Mouse (Mus musculus) embryonic facial prominence, embryonic 11.5 days (tissue): ENCODE measurements around the gene Pacrg. TPM values are rescaled to one million over a fixed set of nuclear protein-coding genes. Genes with fewer than 3 reads are reported as not detected.
A peak's percentile ranks its signal among the peaks of the same experiment; 100 is the strongest.

Experiments used
- ATAC-seq: fragments of 200-750 bp; cut with Nextera tagmentation; replicated peaks from 2 replicates; pipeline ENCODE4 v1.8.0; 2017; ENCODE audit warnings: low read depth; ENCODE audit not compliant: insufficient number of reproducible peaks, low FRiP score, low TSS enrichment
- DNase-seq: peaks from one replicate; pipeline ENCODE4 v3.0.0-alpha.2; 2015; ENCODE audit warnings: low spot score
- H3K27ac ChIP-seq: fragments of 300-500 bp; sonication (generic); replicated peaks from 2 replicates; pipeline ENCODE4 v1.5.1; 2014; ENCODE audit warnings: mild to moderate bottlenecking, low read depth, low read length, control low read depth
- H3K27me3 ChIP-seq: fragments of 300-500 bp; sonication (generic); 2 replicates; pipeline ENCODE4 v1.6.1; 2014; ENCODE audit warnings: mild to moderate bottlenecking, low read length, moderate library complexity, mixed read lengths; ENCODE audit not compliant: control insufficient read depth, insufficient read depth
- H3K36me3 ChIP-seq: fragments of 300-500 bp; sonication (generic); replicated peaks from 2 replicates; pipeline ENCODE4 v1.6.1; 2014; ENCODE audit warnings: low read depth, mild to moderate bottlenecking, low read length, moderate library complexity, mixed read lengths; ENCODE audit not compliant: control insufficient read depth, insufficient read depth
- H3K4me1 ChIP-seq: fragments of 300-500 bp; sonication (generic); 2 replicates; pipeline ENCODE4 v1.6.1; 2014; ENCODE audit warnings: low read length, mixed read lengths; ENCODE audit not compliant: control insufficient read depth, insufficient read depth
- H3K4me2 ChIP-seq: fragments of 300-500 bp; sonication (generic); 2 replicates; pipeline ENCODE4 v1.6.1; 2014; ENCODE audit warnings: low read depth, mild to moderate bottlenecking, control low read depth, low read length, moderate library complexity
- H3K4me3 ChIP-seq: fragments of 300-500 bp; sonication (generic); 2 replicates; pipeline ENCODE4 v1.5.1; 2014; ENCODE audit warnings: low read depth, low read length, control low read depth
- H3K9ac ChIP-seq: fragments of 300-500 bp; sonication (generic); replicated peaks from 2 replicates; pipeline ENCODE4 v1.6.1; 2014; ENCODE audit warnings: mild to moderate bottlenecking, control low read depth, low read length
- H3K9me3 ChIP-seq: fragments of 300-500 bp; sonication (generic); replicated peaks from 2 replicates; pipeline ENCODE4 v1.6.1; 2016; ENCODE audit warnings: mild to moderate bottlenecking, low read length, inconsistent platforms, mixed read lengths; ENCODE audit not compliant: control insufficient read depth
- WGBS: fragments of 180-500 bp; shearing (Covaris S2); extraction: QIAGEN DNeasy Blood & Tissue Kit; methylation state at CpG from one replicate; pipeline ENCODE4 v1.1.7; 2014; 5-methylcytosine and 5-hydroxymethylcytosine counted together
- polyA plus RNA-seq: library from polyadenylated mRNA; unstranded; fragments of >200 nt; fragmentation: Nextera tagmentation; extraction: Ambion mirVana; gene quantifications from 2 replicates; pipeline ENCODE4 v1.2.1, GENCODE M21; 2014

Gene Pacrg
- polyA plus RNA-seq, 1 experiment from 2014 or later, result 3.0 TPM

DNA sequence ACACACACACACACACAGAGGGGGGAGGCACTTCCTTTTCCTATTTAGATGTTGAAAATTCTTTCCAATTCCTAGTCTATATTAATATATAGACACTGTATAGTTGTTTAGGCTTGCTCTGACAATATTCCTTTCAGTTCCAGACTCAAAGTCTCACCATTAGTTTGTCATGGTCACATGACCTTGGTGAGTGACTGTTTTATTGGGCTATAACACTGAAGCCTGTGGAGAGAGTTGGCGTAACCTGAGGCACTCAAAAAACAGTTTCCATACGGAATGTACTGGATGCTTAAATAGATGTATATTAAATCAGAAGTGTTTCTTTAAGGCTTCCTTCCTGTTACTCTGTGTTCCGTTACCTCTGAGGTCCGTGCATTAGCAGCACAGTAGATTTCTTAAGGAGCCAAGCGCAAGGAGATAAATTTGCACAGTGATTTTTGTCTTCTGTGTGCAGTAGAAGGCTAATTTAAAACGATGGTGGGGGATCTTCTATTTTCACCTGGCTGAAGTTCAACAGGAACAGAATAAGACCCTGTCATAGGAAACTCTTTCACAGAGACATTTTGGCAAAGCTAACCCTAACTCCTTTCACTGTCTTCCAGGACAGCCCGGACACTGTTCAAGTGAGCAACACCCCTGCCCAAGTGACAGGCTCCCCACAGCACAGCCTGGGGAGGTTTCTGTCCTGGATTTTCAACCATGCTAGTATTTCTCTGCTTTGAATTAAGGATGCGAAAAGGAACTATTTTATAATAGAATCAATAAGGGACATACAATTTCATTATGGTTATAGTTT lies 349.5 kb downstream of the Pacrg start:
- no peak overlapping the region for H3K9ac ChIP-seq
- no peaks in the 10 kb centered on the region for H3K27me3 ChIP-seq
- no peak overlapping the region for H3K4me2 ChIP-seq
- ATAC-seq, result no peak
- H3K36me3 ChIP-seq, result no peaks in the 10 kb centered on the region
- 66% methylated on average over 8 of the region's 8 CpGs for WGBS
- H3K9me3 ChIP-seq, result no peaks in the 10 kb centered on the region
- H3K27ac ChIP-seq, result no peak overlapping the region
- H3K4me3 ChIP-seq, result no peak overlapping the region
- H3K4me1 ChIP-seq, result no peaks in the 10 kb centered on the region
- no peak for DNase-seq

DNA sequence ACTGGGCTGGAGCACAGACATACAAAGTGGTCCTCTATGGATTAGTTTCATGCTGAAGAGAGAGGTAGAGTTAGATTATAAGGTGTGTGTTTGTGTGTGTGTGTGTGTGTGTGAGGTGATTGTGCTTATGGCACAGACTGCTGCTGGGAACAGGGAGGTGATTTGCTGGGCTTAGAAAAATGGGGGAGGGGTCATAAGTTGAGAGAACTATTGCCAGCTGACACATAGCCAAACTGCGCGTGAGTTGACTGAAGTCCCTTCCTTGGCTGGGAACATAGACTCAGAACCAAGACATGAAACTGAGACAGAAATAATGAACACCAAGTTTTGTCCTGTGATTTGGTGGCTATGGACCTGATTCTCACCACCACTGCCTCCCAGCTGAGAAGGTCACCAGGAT lies 351.2 kb downstream of the Pacrg start:
- H3K9me3 ChIP-seq, result no peaks in the 10 kb centered on the region
- ATAC-seq, result no peak
- no peak overlapping the region for H3K9ac ChIP-seq
- WGBS, result 92% methylated on average over 2 of the region's 2 CpGs
- no peak overlapping the region for H3K27ac ChIP-seq
- H3K4me1 ChIP-seq, result no peaks in the 10 kb centered on the region
- no peak overlapping the region for H3K4me3 ChIP-seq
- H3K4me2 ChIP-seq, result no peak overlapping the region
- no peaks in the 10 kb centered on the region for H3K36me3 ChIP-seq
- DNase-seq, result no peak
- no peaks in the 10 kb centered on the region for H3K27me3 ChIP-seq

DNA sequence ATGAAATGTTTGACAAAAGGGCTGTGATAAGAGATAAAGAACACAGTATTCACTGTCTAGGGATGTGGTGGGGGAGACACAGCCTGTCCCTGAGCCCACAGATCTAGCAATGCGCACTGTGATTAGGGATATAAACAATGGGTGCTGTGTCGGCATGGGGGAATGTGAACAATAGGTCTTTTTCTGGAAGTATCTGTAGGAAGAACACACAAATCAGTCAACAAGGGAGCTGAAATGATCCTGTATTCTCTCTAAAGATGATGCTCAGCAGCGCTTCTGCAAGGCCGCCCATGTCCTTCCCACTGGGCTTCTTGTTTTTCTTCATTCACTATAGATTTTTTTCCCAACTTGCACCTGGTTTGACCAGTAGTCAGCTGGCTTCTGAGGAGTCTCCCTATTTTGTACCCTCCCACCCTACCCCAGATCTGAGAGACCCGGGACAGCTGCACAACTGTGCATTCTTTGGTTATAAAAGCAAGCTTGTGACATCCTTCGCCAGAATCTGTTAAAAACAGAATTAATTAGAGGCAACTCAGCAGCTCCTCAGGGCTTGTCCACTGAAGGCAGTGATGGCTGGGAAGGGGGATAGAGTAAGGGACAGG lies 356.1 kb downstream of the Pacrg start:
- 44% methylated on average over 6 of the region's 6 CpGs for WGBS
- Histone ChIP-seq H3K4me2 (no peak overlapping the region), H3K36me3 (no peaks in the 10 kb centered on the region), H3K27me3 (no peaks in the 10 kb centered on the region), H3K4me1 (no peaks in the 10 kb centered on the region), H3K4me3 (no peak overlapping the region), H3K27ac (no peak overlapping the region), H3K9me3 (no peaks in the 10 kb centered on the region), H3K9ac (no peak overlapping the region)
- no peak for DNase-seq
- no peak for ATAC-seq

DNA sequence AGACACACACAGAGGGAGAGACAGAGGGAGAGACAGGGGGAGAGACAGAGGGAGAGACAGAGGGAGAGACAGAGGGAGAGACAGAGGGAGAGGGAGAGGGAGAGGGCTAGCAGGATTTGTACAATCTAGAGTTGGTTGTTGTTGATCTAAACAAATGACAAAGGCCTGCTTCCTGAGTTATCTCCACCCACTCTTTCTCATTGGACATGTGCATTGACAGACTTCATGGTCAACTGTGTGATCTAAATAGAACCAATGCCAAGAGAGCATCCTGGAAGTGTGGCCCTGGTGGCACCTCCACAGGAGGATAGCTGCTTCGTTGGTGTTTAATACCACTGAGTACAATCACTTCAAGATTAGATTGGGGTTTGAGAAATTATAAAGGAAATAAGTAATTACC lies 359.0 kb downstream of the Pacrg start:
- H3K4me3 ChIP-seq, result no peak overlapping the region
- no peak for ATAC-seq
- no peaks in the 10 kb centered on the region for H3K36me3 ChIP-seq
- DNase-seq, result no peak
- no peak overlapping the region for H3K27ac ChIP-seq
- no peaks in the 10 kb centered on the region for H3K9me3 ChIP-seq
- H3K4me2 ChIP-seq, result no peak overlapping the region
- no peak overlapping the region for H3K9ac ChIP-seq
- WGBS, result 68% methylated on average over 1 of the region's 1 CpGs
- no peaks in the 10 kb centered on the region for H3K4me1 ChIP-seq
- no peaks in the 10 kb centered on the region for H3K27me3 ChIP-seq

DNA sequence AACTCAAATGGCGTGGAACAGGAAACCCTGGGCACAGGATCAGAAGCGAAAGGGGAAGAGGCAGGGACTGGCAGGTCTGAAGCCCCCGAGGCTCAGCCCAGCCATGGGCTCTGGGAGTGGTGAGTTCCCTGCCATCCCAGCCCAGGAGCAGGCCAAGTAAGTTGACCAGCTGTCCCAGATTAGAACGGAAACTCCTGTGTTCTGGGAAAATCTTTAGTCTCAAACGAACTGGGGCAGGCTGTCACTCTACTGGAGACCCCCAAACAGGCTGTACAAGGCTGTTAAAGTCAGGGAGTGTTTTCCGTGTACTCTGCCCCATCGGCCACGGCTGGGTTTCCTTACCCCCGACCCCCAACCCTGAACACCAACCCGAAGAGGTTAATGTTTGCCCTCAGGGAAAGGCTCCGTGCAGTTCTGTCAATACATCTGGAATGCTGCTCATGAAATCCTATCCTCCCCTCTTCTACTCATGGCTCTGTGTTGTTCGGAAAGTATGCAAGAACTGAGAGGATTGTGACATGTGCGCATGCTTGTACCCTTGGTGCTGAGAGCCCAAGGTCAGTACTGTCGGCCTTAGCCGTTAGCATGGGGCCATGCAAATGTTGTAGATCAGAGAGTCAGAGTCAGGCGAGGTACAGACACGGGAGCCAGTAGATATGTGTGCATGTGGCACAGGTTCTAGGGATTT lies 360.9 kb downstream of the Pacrg start:
- Histone ChIP-seq H3K27ac (peak overlapping the region; percentile 17; the same call in 1 of the 2 replicates), H3K9me3 (no peaks in the 10 kb centered on the region), H3K36me3 (no peaks in the 10 kb centered on the region), H3K9ac (no peak overlapping the region), H3K4me1 (no peaks in the 10 kb centered on the region), H3K4me3 (no peak overlapping the region), H3K4me2 (no peak overlapping the region), H3K27me3 (no peaks in the 10 kb centered on the region)
- 24% methylated on average over 17 of the region's 17 CpGs for WGBS
- ATAC-seq (peak; percentile 73), DNase-seq (peak; percentile 75)

DNA sequence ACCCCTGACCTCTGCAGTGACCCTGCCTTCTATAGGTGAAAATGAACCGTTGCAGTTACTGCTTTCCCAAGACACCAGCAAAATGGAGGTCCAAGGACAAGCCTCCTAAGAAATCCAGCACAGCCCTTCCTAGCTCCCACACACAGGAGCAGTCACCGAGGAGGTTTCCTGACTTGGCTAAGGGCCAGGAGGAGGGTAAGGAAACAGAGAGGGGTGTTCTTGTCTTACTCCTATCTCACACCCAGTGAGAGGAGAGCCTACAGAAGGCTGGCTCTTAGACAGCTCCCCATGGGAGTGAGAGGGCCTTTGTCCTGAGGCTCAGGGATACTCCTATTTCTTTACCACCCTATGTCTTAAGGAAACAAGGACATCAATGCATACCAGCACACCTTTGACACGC lies 361.7 kb downstream of the Pacrg start:
- DNase-seq (peak; percentile 26), ATAC-seq (no peak)
- H3K9ac ChIP-seq, result no peak overlapping the region
- no peaks in the 10 kb centered on the region for H3K36me3 ChIP-seq
- WGBS, result 56% methylated on average over 3 of the region's 3 CpGs
- no peaks in the 10 kb centered on the region for H3K27me3 ChIP-seq
- no peaks in the 10 kb centered on the region for H3K4me1 ChIP-seq
- no peaks in the 10 kb centered on the region for H3K9me3 ChIP-seq
- no peak overlapping the region for H3K4me2 ChIP-seq
- H3K27ac ChIP-seq, result no peak overlapping the region
- H3K4me3 ChIP-seq, result no peak overlapping the region

DNA sequence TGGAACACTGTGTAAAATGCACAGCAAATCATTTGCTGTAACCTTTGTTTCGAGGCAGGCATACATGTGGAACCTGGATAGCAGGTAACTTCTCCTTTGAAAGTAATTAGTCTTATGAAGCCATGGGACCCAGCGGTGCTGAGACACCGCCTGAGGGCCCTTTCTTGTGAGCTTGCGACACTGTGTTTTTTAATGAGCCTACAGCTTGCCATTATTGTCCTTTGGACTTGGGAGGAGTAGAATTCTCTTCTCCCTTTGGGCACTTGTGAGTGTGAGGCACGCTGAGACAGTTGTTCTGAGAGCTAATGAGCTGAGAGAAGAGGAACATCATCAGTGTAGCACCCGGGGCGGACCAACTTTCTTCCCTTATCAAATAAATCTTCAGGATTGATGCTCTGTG lies 363.3 kb downstream of the Pacrg start:
- Histone ChIP-seq H3K4me1 (no peaks in the 10 kb centered on the region), H3K4me2 (no peak overlapping the region), H3K9me3 (no peaks in the 10 kb centered on the region), H3K36me3 (no peaks in the 10 kb centered on the region), H3K27ac (no peak overlapping the region), H3K27me3 (no peaks in the 10 kb centered on the region), H3K4me3 (no peak overlapping the region), H3K9ac (no peak overlapping the region)
- 71% methylated on average over 7 of the region's 7 CpGs for WGBS
- no peak for ATAC-seq
- DNase-seq, result no peak

DNA sequence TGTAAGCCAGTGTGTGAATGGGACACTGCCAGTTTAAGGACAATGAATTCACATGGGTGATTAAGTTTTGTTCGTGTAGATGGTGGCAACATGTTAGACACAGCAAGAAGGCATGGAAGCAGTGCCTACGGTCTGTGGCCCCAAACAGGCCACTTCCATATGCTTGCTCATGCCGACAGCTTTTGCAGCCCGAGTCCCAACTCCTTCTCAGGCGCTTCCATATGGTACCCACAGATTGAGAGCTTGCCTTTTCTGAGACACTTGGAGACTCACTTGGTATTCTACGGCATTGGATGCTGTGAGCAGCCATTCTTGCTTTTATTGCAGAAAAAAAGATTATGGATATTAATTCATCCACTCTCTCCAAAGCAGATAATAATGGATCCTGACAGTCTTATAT lies 365.1 kb downstream of the Pacrg start:
- DNase-seq (no peak), ATAC-seq (no peak)
- no peak overlapping the region for H3K27ac ChIP-seq
- no peak overlapping the region for H3K9ac ChIP-seq
- H3K27me3 ChIP-seq, result no peaks in the 10 kb centered on the region
- no peaks in the 10 kb centered on the region for H3K4me1 ChIP-seq
- WGBS, result 87% methylated on average over 6 of the region's 6 CpGs
- no peaks in the 10 kb centered on the region for H3K9me3 ChIP-seq
- H3K36me3 ChIP-seq, result no peaks in the 10 kb centered on the region
- no peak overlapping the region for H3K4me2 ChIP-seq
- H3K4me3 ChIP-seq, result no peak overlapping the region
